Mouse (Mus musculus) large intestine, adult 2 months (tissue): ENCODE results near the gene Hgd. TPM values are rescaled to one million over a fixed set of nuclear protein-coding genes. Genes with fewer than 3 reads are reported as not detected.
"Not testable (repeated sequence)": the region's sequence is repeated elsewhere in the genome, so short reads cannot be mapped to it uniquely, and the experiment has no call there.

ENCODE experiments used
- DNase-seq: peaks from one replicate; pipeline ENCODE4 v3.0.0-alpha.2; 2012; ENCODE audit warnings: low read depth, low spot score
- WGBS: fragments of 180-500 bp; shearing (Covaris S2); methylation state at CpG from one replicate; pipeline ENCODE4 v1.1.7; 2018; 5-methylcytosine and 5-hydroxymethylcytosine counted together
- polyA plus RNA-seq: library from polyadenylated mRNA; depleted of rRNA; stranded (reverse); fragments of >200 nt; gene quantifications from 2 replicates; pipeline ENCODE4 v1.2.3, GENCODE M21; 2012

Gene Hgd
- polyA plus RNA-seq, 1 experiment = not detected

GRCm38 (mm10) chr16:37617695-37618094, 37.7 kb downstream of the Hgd start:
- 44% methylated on average over 3 of the region's 3 CpGs for WGBS

GRCm38 (mm10) chr16:37622403-37622802, 42.5 kb downstream of the Hgd start:
- 68% methylated on average over 3 of the region's 3 CpGs for WGBS
- no peak for DNase-seq

More at GRCm38 (mm10) chr16:37617695-37618094, 37.7 kb downstream of the Hgd start:
- DNase-seq = no peak

- no peak for DNase-seq
- WGBS = 78% methylated on average over 5 of the region's 5 CpGs
Observed at GRCm38 (mm10) chr16:37622919-37623318, 43.0 kb downstream of the Hgd start.

- DNase-seq = no peak
- WGBS = 66% methylated on average over 4 of the region's 4 CpGs
Observed at GRCm38 (mm10) chr16:37626388-37626949, 46.5 kb downstream of the Hgd start.

- DNase-seq = no peak
- 76% methylated on average over 9 of the region's 9 CpGs for WGBS
Observed at GRCm38 (mm10) chr16:37628336-37628735, 48.4 kb downstream of the Hgd start.

GRCm38 (mm10) chr16:37629011-37629410, 49.1 kb downstream of the Hgd start:
- no peak for DNase-seq
- WGBS = 81% methylated on average over 7 of the region's 7 CpGs

GRCm38 (mm10) chr16:37634578-37634977, 54.6 kb downstream of the Hgd start:
- 68% methylated on average over 9 of the region's 9 CpGs for WGBS

GRCm38 (mm10) chr16:37635095-37635494, 55.1 kb downstream of the Hgd start:
- 96% methylated on average over 1 of the region's 1 CpGs for WGBS
- no peak for DNase-seq

More at GRCm38 (mm10) chr16:37634578-37634977, 54.6 kb downstream of the Hgd start:
- DNase-seq = no peak

- WGBS = 36% methylated on average over 6 of the region's 6 CpGs
- DNase-seq = no peak
Observed at GRCm38 (mm10) chr16:37636107-37636506, 56.2 kb downstream of the Hgd start.

- no peak for DNase-seq
Observed at GRCm38 (mm10) chr16:37637802-37638201, 57.8 kb downstream of the Hgd start.

- DNase-seq = not testable (repeated sequence)
Observed at GRCm38 (mm10) chr16:37640522-37640921, 60.6 kb downstream of the Hgd start.

GRCm38 (mm10) chr16:37644486-37644885, 64.5 kb downstream of the Hgd start:
- no peak for DNase-seq
- 91% methylated on average over 5 of the region's 5 CpGs for WGBS

GRCm38 (mm10) chr16:37645211-37645610, 65.3 kb downstream of the Hgd start:
- no peak for DNase-seq
- WGBS = 97% methylated on average over 8 of the region's 8 CpGs

GRCm38 (mm10) chr16:37645799-37646198, 65.8 kb downstream of the Hgd start:
- whole genome bisulfite sequencing = 87% methylated on average over 3 of the region's 3 CpGs
- DNase-seq = no peak

GRCm38 (mm10) chr16:37647067-37647466, 67.1 kb downstream of the Hgd start:
- DNase-seq = no peak
- WGBS = 93% methylated on average over 16 of the region's 16 CpGs

GRCm38 (mm10) chr16:37647936-37648335, 68.0 kb downstream of the Hgd start:
- no peak for DNase-seq
- 95% methylated on average over 8 of the region's 8 CpGs for WGBS

GRCm38 (mm10) chr16:37649068-37649467, 69.1 kb downstream of the Hgd start:
- WGBS = 72% methylated on average over 5 of the region's 5 CpGs
- no peak for DNase-seq

GRCm38 (mm10) chr16:37651467-37651866, 71.5 kb downstream of the Hgd start:
- DNase-seq = peak; percentile 31

GRCm38 (mm10) chr16:37652654-37653053, 72.7 kb downstream of the Hgd start:
- WGBS = 62% methylated on average over 5 of the region's 5 CpGs
- DNase-seq = no peak

More at GRCm38 (mm10) chr16:37651467-37651866, 71.5 kb downstream of the Hgd start:
- WGBS = 31% methylated on average over 5 of the region's 5 CpGs

GRCm38 (mm10) chr16:37653058-37653457, 73.1 kb downstream of the Hgd start:
- 57% methylated on average over 1 of the region's 1 CpGs for WGBS
- no peak for DNase-seq

GRCm38 (mm10) chr16:37653731-37654657, 74.0 kb downstream of the Hgd start, which contains the start of gene Ndufb4:
Ndufb4 (minus strand) TSS chr16:37654453.
- under 1% methylated on average over 57 of the region's 58 CpGs for WGBS
- peak; percentile 96 for DNase-seq
